Mouse (Mus musculus): ENCODE results near the gene Cnpy1.

Cnpy1 gene

DNA sequence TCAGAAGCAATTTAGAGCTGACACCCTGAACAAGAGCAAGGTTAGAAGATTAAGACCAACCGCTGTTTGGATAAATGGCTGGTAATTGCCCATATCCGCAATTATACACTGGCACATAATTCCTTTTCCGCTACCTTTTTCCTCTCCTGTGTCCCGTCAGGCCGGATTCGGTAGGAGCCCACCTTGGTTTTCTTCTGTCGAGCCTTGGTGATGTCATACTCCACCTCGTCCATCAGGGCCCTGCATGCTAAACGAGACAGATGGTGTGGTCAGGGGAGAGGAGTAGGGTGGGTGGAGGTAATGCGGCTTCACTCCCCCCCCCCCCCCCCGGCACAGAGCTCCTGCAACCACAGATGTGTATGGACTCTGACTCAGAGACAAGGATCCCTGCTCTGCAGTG is at the start of gene Cnpy1:
Gene Cnpy1, minus strand, starts transcription at position 233 of the 400 bp plus-strand sequence.
- DNase-seq (ENCODE audit: low spot score): no peak

DNA sequence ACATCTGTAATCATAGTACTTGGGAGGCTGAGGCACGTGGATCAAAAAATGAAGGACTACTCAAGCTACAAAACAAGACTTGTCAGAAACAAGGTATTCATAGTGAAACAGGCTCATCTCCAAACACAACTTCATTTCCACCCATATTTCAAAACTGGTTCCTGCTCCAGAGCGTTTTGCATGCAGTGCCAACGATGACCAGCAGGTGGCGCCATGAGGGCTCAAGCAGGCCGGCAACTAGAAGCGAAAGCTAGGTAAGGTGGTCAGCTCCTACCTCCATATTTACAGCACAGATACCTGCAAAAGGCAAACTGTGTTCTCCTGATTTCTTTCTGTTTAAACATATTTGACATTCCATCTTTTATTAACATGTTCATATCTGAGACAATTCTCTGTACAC is 48.4 kb upstream of the Cnpy1 start:
- DNase-seq (ENCODE audit: low spot score): peak; percentile 85

DNA sequence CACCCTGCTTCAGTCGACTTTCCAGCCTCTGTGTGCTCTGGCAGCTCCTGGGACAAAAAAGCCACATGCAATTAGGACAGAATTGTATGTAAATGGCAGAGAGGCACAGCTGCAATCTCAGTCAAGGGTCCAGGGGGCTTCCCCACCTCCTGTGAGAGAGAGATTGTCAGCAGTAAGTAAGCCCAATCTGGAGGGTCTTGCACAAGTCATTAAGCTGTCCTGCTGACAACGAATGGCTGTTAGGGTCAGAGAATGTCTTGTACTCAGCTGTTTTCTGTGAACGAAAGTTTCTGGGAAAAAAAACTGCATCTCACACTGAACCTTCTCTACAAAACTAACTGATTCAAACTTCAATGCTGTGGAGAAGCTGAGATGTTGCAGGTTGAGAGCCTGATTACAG is 46.7 kb upstream of the Cnpy1 start:
- no peak for DNase-seq (ENCODE audit: low spot score)

DNA sequence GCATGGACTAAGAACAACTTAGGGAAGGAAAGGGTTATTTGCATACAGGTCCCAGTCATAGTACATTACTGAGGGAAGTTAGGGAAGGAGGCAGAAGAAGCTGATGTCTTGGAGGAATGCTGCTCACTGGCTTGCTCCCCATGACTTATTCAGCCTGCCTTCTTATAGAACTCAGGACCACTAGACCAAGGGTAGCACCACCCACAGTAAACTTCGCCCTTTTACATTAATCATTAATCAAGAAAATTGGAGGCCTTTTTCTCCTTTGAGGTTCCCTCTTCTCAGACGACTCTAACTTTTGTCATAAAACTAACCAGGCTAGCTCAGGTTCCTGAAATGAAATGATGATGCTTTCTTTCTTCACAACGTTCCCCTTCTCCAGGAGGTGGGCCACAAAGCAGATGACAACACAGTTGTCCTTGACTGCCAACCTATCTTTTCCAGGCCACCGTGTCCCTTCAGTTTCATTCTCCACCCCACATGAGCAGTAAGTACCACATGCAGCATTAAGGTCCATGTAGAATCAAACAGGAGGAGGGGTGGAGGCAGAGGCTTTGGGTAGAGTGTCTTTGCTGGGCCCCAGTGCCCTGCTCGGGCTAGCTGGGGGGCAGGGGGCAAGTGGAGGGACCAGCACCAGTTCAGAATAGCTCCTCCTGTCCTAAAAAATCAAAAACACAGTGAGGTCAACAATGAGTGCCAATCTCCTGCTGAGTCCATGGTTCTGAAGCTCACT is 45.7 kb upstream of the Cnpy1 start:
- DNase-seq (ENCODE audit: low spot score): no peak

DNA sequence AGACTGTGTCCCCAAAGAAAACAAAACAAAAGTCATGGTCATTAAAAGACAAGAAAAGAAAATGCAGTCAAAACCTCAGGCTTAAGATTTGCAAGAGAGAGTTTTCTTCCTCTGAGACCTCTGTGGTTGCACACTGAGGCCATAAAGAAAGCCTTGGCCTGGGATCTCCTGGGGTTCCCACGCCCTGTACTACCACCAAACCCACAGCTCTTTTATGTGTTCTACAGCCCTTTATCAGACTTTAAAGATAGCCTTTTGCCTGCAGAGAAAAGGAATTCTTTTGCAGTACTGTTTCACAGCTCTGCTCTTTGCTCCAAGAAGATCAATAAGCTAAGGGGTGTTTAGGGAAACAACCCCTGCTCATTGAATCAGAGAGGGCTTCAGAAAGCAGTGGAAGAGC is 45.0 kb upstream of the Cnpy1 start:
- no peak for DNase-seq (ENCODE audit: low spot score)

DNA sequence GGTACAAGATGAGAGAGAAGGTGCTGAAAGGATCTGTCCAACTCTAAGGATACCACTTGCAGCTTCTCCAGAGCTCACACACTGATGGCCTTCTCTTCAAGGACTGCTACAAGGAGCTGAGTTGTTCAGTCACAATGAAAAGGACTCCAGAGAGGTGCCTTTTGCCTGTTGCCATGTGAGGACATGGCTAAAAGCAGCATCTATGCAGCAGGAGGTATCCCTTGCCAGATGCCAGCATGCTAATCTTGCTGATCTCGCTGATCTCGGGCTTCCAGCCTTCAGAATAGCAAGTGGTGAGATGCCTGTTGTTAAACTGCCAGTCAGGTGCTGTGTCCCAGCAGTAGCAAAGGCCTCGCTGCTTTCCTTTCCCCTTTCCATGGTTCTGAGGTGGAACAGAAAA is 43.5 kb upstream of the Cnpy1 start:
- no peak for DNase-seq (ENCODE audit: low spot score)

DNA sequence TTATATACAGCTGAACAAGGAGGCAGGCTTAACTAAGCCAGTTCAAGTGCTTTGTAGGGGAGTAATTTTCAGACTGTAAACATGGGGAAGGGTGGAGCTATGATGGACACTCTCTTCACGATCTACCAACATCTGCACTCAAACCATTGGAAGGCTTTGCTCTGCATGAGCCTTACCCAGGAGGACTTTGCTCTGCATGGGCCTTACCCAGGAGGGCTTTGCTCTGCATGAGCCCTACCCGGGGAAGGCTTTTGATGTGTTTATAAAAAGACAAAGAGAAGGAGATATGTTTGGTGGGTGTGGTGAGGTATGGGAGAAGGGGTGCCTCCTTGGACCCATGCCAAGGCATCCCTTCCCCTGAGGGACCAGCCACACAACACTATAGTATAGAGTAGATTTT is 31.7 kb upstream of the Cnpy1 start:
- no peak for DNase-seq (ENCODE audit: low spot score)

DNA sequence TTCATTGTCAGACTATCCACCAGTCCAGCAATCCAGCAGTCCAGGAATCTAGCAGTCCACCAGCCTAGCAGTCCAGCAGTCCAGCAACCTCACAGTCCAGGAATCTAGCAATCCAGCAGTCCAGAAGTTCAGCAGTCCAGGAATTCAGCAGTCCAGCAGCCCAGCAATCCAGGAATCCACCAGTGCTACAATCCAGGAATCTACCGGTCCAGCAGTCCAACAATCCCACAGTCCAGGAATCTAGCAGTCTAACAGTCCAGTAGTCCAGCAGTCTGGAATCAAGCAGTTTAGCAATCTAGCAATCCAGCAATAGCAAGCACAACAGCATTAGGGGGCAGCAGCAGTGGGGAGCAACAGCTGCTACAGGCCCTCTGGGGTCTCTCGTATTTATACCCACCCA is 27.2 kb upstream of the Cnpy1 start:
- no peak for DNase-seq (ENCODE audit: low spot score)

DNA sequence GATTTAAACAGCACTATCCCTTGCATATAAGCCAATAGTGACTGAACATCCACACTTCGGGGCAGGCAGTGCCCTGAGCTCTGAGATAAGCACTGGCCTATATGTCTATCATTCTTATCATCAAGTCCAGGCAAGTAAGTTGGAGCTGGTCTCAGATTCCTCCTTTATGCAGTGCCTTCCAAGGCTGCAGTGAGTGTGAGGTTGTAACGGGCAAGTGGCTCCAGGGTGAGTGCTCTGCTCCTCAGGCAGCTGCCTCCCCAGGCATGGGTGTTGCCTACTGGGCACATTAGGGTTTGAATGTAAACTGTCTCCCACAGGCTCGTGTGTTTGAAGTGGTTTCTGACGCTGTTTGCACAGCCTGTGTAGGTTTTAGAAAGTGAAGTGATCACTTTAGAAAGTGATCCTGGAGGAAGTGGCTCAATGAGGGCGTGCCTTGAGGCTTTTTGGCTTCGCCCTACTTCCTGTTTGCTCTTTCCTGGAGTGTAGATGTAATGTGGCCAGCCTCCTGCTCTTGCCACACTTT is 23.9 kb upstream of the Cnpy1 start:
- DNase-seq (ENCODE audit: low spot score): no peak

DNA sequence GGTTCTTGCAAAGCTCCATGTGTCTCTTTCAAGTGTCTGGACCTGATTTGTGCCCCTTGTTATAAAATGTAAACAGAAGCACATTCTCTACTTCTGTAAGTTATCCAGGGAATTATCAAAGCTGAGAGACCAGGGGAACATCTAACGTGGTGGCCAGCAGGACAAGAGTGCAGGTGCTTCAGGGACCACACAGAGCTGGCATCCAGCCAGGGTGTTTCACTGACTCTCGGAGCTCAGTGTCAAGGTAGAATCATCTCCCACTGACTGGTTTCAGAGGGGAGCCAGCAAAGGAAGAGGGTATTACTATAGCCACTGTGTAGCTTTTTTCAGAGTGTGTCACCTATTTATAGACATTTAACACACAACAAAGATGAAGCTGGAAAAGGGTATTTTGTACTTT is 22.0 kb upstream of the Cnpy1 start:
- DNase-seq (ENCODE audit: low spot score): no peak

DNA sequence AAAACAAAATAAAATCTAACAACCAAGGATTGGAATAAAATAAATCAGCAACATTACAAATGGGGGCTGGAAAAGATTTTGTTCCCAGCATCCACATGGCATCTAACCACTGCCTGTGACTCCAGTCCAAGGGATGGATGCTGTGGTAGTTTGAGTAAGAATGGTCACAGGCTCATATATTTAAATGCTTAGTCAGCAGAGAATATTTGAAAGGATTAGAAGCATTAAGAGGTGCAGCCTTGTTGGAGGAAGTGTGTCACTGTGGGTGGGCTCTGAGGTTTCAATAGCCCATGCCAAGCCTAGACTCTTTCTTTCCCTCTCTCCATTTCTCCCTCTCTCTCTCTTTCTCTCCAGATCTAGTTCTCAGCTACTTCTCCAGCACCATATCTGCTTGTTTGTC is 20.0 kb upstream of the Cnpy1 start:
- DNase-seq (ENCODE audit: low spot score): no peak

DNA sequence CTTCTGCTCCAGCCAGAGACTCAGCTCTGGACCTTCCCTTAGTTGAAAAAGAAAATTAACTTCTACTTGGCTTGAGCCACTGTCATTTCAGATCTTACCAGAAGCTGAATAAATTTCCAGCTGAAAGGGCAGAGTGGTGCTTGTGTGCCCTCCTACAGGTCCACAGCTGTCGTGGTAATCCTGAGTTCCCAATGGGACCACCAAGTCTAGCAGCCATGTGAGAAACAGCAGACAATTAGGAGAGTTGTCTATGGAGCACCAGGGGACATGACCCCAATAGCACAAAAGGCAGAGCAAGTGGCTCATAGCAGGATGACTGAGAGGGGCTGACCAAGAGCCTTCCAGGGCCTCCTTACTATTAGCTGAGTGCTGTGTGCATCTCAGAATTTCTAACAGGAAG is 18.2 kb upstream of the Cnpy1 start:
- peak; percentile 72 for DNase-seq (ENCODE audit: low spot score)

DNA sequence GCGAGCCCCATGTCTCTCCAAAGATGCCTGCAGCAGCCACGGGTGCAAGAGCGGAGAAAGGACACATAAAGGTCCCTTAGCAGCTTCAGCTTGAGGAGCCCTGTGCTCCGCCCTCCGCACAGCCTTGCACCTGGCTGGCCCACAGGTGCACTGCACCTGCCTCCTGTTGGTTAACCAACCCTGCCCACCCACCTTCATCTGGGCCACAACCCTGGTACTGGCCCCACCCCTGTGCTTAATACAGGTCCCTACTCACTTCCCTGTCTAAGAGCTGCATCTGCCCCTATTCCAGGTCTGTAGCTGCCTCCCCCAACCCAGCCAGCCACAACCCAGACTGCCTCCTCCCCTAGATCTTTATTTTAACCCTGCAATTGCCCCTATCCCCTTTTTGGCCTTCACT is 16.5 kb upstream of the Cnpy1 start:
- DNase-seq (ENCODE audit: low spot score): no peak

DNA sequence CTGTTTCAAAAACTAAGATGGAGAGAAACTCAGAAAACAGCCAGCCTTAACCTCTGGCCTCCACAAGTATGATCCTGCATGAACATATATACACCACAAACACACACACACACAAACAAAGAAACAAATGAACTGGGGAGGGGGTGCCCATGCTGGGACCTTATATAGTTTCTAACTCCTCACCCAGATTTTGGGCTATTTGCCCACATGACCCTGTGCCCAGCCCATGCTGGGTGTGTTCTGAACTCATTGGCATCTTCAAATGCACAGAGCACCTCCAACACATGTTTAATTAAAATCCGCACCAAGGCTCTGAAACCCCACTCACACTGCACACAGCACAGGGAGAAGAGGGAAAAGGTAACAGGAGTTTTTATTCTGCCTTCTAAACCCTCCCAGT is 14.3 kb upstream of the Cnpy1 start:
- no peak for DNase-seq (ENCODE audit: low spot score)

DNA sequence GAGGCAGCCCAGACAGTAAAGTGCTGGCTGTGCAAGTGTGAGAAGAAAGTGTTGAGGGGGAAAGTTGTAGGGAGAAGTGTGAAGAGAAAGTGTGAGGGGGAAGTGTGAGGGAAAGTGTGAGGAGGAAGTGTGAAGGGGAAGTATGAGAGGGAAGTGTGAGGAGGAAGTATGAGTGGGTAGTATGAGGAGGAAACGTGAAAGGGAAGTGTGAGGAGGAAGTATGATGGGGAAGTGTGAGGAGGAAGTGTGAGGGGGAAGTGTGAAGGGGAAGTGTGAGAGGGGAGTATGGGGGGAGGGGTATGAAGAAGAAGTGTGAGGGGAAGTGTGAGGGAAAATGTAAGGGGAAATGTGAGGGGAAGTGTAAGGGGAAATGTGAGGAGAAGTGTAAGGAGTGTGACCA is 13.8 kb upstream of the Cnpy1 start:
- DNase-seq (ENCODE audit: low spot score): no peak

DNA sequence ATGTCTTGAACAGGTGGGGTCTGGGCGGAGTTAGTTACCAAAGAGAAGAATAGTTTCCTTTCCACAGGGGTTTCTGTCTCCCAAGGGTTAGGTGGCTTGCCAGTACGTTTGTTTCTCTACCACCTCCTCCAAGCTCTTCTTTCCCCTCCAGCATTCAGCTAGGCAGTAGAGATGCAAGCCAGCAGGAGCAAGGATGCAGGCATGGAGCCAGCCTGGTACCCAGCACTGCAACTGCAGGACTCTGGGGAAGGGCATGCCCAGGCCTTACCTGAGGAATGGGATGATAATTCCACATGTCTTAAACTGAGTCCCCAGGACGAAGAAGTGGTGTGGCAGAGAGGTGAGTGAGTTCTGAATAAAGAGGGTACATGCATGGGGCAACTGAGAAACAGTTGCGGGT is 12.2 kb upstream of the Cnpy1 start:
- no peak for DNase-seq (ENCODE audit: low spot score)

DNA sequence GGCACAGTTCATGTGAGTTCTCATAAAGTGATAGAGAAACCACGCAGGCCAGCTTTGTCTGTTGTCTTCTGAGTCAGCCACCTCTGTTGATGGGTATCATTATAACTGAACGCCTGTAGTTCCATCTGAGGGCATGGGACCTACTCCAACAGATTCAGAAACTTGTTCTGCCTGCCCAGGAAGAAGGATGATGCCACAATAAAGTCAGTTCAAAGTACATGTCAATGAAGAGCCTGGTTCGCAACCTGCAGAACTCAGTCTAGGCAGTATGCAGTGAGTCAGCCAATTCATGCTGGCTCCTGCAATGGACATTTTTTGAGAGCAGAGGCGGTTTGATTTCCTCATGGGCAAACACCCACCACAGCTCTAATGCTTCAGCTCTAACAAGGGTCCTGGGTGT is 7.4 kb upstream of the Cnpy1 start:
- DNase-seq (ENCODE audit: low spot score): no peak

DNA sequence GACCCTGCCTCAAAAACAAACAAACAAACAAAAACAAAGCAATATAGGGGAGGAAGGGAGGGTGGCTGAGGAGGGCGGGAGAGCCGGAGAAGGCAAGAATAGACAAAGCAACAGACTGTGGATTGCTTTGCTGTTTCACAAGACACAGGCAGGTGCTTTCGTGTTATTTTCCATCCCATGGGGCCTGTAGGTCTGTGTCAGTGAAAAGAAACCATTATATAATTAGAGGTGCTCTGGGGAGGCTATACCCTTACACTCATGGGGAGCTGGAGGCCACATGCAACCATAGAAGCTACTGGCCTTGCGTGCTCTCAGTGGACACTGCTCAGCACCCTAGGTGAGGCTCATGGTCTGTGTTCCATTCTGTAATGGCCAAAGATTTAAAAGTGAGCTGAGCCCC is 6.7 kb upstream of the Cnpy1 start:
- DNase-seq (ENCODE audit: low spot score): no peak

DNA sequence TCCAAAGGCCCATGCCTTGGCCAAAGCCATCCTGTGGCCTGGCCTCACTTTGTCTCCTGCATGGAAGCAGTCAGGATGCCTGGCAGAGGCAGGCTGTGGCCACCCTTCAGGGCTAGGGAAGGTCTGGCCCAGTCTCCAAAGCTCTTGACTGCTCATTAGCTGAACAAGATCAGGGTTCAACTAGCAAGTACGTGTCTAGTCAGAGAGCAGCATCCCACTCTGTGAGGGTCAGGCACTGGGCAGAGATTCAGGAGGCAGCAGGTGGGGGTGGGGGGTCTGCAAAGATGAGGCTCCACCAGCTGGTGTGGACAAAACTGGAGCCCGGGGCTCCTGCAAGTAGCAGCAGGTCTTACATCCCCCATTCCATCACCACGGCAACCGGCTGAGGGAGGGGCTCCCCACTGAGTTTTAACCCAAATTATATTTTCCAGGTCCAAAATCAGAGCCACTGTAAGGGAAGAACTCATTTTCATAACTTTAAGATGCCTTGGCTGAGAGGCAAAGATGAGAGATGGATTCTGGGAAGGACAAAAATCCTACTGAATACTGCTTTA is 5.7 kb upstream of the Cnpy1 start:
- peak; percentile 69 for DNase-seq (ENCODE audit: low spot score)

DNA sequence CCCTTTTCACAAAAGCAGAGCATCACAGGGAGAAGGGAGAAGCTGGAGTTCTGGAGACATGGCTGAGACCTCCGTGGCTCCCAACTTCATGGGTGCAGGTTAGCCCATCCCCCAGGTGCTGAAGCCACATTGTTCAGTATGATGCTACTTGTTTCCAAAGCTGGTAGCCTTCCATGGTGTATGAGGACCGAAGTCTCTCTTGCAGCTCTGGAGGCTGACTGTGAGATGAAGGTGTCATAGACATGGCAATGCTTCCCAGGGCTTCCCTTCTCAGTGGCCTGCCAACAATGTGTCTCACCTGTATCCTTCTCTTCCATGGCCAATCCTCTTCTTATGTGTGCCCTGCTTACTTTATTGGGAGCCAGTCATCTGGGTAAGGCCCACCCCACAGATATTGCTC is 4.9 kb upstream of the Cnpy1 start:
- DNase-seq (ENCODE audit: low spot score): no peak

DNA sequence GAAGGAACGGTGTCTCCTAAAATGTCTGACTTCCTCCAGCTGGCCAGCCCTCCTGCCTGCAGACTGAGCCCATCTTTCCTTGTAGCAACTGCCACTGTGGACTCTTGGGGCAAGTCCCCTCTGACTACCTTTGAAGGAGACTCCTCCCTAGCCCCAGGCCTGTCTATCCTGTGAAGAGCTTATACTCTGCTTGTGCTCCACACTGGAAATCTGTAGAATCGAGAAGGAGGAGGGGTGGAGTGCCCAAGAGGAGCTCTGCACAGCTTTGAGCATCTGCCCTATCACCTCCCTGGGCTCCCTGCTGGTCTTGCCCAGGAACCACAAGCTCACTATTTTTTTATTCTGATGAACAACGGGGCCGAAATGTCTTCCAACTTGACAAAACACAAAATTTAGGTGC is 485 bp downstream of the Cnpy1 start:
- no peak for DNase-seq (ENCODE audit: low spot score)

DNA sequence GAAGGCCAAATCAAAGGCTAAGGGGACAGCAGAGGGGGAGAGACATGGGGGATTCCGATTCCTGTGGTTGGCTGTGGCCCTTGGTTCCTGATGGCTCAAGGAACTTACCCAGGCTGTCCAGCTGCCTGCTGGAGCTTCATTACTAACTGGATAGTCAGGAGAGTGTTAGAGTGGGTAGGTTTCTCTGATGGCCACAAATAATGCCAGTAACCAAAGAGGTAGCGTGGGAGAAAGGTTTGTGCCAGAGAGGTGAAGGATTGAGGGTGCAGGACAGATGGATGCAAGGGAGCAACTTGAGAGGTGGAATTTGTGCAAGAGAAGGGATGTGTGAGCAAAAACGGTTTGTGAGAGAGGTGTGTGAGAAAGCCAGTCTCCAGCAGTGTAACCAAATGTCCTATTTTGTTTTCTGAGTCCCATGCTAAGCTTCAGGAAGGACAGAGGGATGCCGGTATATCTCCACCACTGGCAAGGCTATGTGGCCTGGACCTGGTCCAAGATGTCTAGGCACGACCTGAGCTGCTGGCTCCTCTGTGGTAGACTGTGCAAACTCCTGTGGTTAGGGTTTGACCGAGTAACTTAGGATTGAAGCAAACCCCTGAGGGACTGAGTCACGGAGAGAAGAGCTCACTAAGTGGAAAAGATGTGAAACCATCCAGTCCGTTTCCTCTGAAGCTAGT is 2.0 kb downstream of the Cnpy1 start:
- DNase-seq (ENCODE audit: low spot score): no peak

DNA sequence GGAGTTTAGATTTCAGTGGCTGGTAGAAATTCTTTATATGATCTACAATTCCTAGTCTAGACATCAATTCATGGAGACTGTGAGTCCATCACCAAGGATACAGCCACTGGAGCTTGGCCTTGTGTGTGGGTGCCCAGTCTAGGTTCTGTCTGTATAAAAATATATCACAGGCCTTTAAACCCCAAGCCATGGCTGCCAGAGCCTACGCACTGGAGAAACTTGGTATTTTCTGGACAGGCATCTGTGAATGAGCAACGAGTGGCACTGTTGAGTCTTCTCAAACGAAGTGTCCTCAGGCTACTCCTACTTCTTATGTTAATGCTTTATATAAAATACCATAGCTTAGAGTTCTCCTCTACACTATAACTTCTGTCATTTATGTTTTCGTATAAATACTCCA is 4.2 kb downstream of the Cnpy1 start:
- no peak for DNase-seq (ENCODE audit: low spot score)

DNA sequence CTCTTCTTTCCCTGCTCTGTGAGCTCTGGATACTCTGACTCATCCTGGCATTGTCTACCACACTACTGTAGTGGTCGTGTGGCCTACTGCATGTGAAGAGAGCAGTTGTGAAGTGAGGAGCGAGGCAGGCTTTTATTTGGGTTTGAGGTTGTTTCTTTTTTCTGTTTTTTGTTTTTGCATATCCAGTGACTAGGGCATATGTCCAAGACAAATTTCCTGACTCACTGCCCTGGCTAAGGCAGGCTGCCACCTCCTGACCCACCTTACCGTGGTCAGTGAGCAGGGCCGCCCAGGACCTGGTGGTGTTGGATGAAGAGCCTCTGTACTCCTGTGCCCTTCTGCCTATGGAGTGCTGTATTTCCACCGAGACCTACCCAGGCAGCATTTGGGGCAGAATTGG is 5.8 kb downstream of the Cnpy1 start:
- no peak for DNase-seq (ENCODE audit: low spot score)

Data from retina, embryonic 14.5 days (tissue).